19 mouse cellular contexts compared by ENCODE assay signal in the genomic region with DNA sequence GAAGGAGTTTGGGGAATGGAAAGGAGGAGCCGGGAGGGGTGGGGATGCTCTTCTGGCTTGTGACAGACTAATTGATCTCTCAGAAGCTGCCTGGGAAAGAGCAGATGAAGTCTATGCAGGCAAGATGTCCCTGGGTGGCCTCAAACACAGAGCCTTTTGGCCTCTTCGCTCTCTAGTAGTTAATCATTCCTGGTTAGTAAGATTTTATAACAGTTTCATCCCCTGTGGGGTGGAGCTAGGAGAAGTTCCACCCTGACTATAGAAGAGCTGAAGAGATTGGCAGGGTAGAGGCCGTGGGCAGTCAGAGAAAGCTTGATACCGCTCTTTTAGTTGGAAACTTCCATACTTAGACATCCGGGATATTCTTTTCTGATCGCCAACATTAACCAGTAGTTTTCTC. TPM values are rescaled to one million over a fixed set of nuclear protein-coding genes. Genes with fewer than 3 reads are reported as not detected.
"Had no signal": no experiment of that assay in that cellular context is flagged by ENCODE, and none has a peak within 500 bp of the region (broad histone marks: within the 10 kb centered on the region; RNA-seq: fewer than 3 reads in every experiment).

No protein-coding gene starts in this region.

- H3K27ac ChIP-seq: hindbrain, embryonic 13.5 days; hindbrain, postnatal 0 days; limb, embryonic 13.5 days; midbrain, embryonic 12.5 days; neural tube, embryonic 13.5 days; stomach, embryonic 15.5 days had no signal

- H3K36me3 ChIP-seq: hindbrain, embryonic 13.5 days; limb, embryonic 13.5 days; midbrain, embryonic 12.5 days; neural tube, embryonic 13.5 days; stomach, embryonic 15.5 days had no signal

- H3K4me2 ChIP-seq: hindbrain, embryonic 13.5 days; limb, embryonic 13.5 days; liver, embryonic 11.5 days; lung, embryonic 14.5 days; midbrain, embryonic 12.5 days; neural tube, embryonic 13.5 days; stomach, embryonic 15.5 days had no signal

- H3K9me3 ChIP-seq: hindbrain, embryonic 13.5 days; limb, embryonic 13.5 days; midbrain, embryonic 12.5 days; neural tube, embryonic 13.5 days; stomach, embryonic 15.5 days had no signal

- H3K4me1 ChIP-seq: hindbrain, embryonic 13.5 days; limb, embryonic 13.5 days; midbrain, embryonic 12.5 days; neural tube, embryonic 13.5 days had no signal

- H3K9ac ChIP-seq: hindbrain, embryonic 13.5 days; limb, embryonic 13.5 days; lung, embryonic 14.5 days; midbrain, embryonic 12.5 days; neural tube, embryonic 13.5 days; stomach, embryonic 15.5 days had no signal

- H3K27me3 ChIP-seq: limb, embryonic 13.5 days; neural tube, embryonic 13.5 days; stomach, embryonic 15.5 days had no signal

- ATAC-seq: hindbrain, postnatal 0 days; midbrain, embryonic 16.5 days had no signal

- DNase-seq: layer of hippocampus, adult 9-11 months; layer of hippocampus, postnatal 36 days; lung, embryonic 14.5 days; lung, postnatal 14 days; retina, postnatal 1 day; right cerebral cortex, postnatal 4 days; spleen, adult 18-20 months; thymus, adult 2 months; thymus, postnatal 25 days had no signal

- H3K4me3 ChIP-seq: hindbrain, embryonic 13.5 days; limb, embryonic 13.5 days; midbrain, embryonic 12.5 days; neural tube, embryonic 13.5 days; stomach, embryonic 15.5 days had no signal

RNA-seq across cellular contexts. Expression of a gene that starts 15.8 kb away (rescaled TPM):
- total RNA-seq: hindbrain, postnatal 0 days; megakaryocyte-erythroid progenitor cell, adult 5-6 weeks had no signal
- polyA plus RNA-seq: intestine, embryonic 14.5 days; limb, embryonic 13.5 days; midbrain, embryonic 12.5 days had no signal
